Mouse (Mus musculus) adrenal gland, postnatal 10 days (tissue): ENCODE measurements around the gene Prc1. TPM values are rescaled to one million over a fixed set of nuclear protein-coding genes. Genes with fewer than 3 reads are reported as not detected.

Source experiments
- total RNA-seq, 2 experiments: library from RNA; stranded (reverse); gene quantifications; 2 replicates each; pipeline ENCODE4 v1.2.3; 2021

Prc1 gene
- total RNA-seq, 2 experiments from 2014 or later = 38.9 to 43.4 TPM

Other genes with a start within 250 kb of the Prc1 start
- gene Idh2, start 179.1 kb upstream of the Prc1 start, total RNA-seq = 100 to 1,000 TPM; 386 to 496 TPM
- gene Sema4b, start 107.6 kb upstream of the Prc1 start, total RNA-seq = 10 to 100 TPM; 39.0 to 44.3 TPM
- 10 to 100 TPM; 50.6 to 54.9 TPM for gene Cib1, start 61.6 kb upstream of the Prc1 start, total RNA-seq
- gene Gdpgp1, start 61.6 kb upstream of the Prc1 start, total RNA-seq = 1 to 10 TPM; 3.0 to 3.9 TPM
- 1 to 10 TPM; 1.1 to 1.8 TPM for gene Ttll13, start 48.1 kb upstream of the Prc1 start, total RNA-seq
- gene Ngrn, start 33.2 kb upstream of the Prc1 start, total RNA-seq = 10 to 100 TPM; 38.7 to 47.4 TPM
- 10 to 100 TPM; 14.5 to 18.3 TPM for gene Vps33b, start 24.8 kb upstream of the Prc1 start, total RNA-seq
- gene Rccd1, start 30.0 kb downstream of the Prc1 start, total RNA-seq = 10 to 100 TPM in 1 of 2 experiments, 1 to 10 TPM in 1; 8.4 to 13.8 TPM
- 10 to 100 TPM; 40.8 to 44.6 TPM for gene Unc45a, start 46.6 kb downstream of the Prc1 start, total RNA-seq
- 10 to 100 TPM; 45.3 to 54.8 TPM for gene Hddc3, start 48.7 kb downstream of the Prc1 start, total RNA-seq
- gene Man2a2, start 76.9 kb downstream of the Prc1 start, total RNA-seq = 10 to 100 TPM; 56.2 to 93.5 TPM
- gene Fes, start 93.5 kb downstream of the Prc1 start, total RNA-seq = 10 to 100 TPM; 13.2 to 17.1 TPM
- gene Furin, start 111.0 kb downstream of the Prc1 start, total RNA-seq = 100 to 1,000 TPM; 113 to 129 TPM
- gene Blm, start 240.7 kb downstream of the Prc1 start, total RNA-seq = 10 to 100 TPM in 1 of 2 experiments, 1 to 10 TPM in 1; 5.4 to 10.7 TPM